Mouse (Mus musculus) layer of hippocampus, postnatal 14 days (tissue): ENCODE measurements at regions not wholly inside any gene's neighbourhood (a gene's known extent, or its start where the extent isn't known, plus 50 kb on each side); places are given as distances from the start of the nearest gene placed in this dataset.
"Not testable (repeated sequence)": the region's sequence is repeated elsewhere in the genome, so short reads cannot be mapped to it uniquely, and the experiment has no call there.

Experiments
- DNase-seq, 2 experiments: peaks; one replicate each; pipeline ENCODE4 v3.0.0; 2021 to 2022; ENCODE audit warnings: low spot score in 2 of 2, mixed read lengths in 1 of 2

GRCm38 (mm10) chr11:20390622-20391021 lies 58.1 kb upstream of the Slc1a4 start:
- no peak for DNase-seq

- DNase-seq: not testable (repeated sequence)
Measured at GRCm38 (mm10) chr11:20393302-20393701, 60.8 kb upstream of the Slc1a4 start.

- DNase-seq: not testable (repeated sequence)
Measured at GRCm38 (mm10) chr11:20393807-20394206, 61.3 kb upstream of the Slc1a4 start.

GRCm38 (mm10) chr11:20395848-20396203 lies 63.3 kb upstream of the Slc1a4 start:
- DNase-seq: no peak

GRCm38 (mm10) chr11:20396204-20396848 lies 63.8 kb upstream of the Slc1a4 start:
- peak; percentile 41 to 81 for DNase-seq

GRCm38 (mm10) chr11:20396884-20397283 lies 64.4 kb upstream of the Slc1a4 start:
- no peak for DNase-seq

- DNase-seq: peak; percentile 83 to 89
Measured at GRCm38 (mm10) chr11:20400302-20401234, 68.1 kb upstream of the Slc1a4 start.

GRCm38 (mm10) chr11:20403456-20403855 lies 70.9 kb upstream of the Slc1a4 start:
- DNase-seq: no peak

GRCm38 (mm10) chr11:20404476-20404875 lies 72.0 kb upstream of the Slc1a4 start:
- no peak for DNase-seq

- DNase-seq: no peak
Measured at GRCm38 (mm10) chr11:20418141-20418540, 85.6 kb upstream of the Slc1a4 start.

- DNase-seq: no peak
Measured at GRCm38 (mm10) chr11:20420876-20421275, 88.4 kb upstream of the Slc1a4 start.

- no peak for DNase-seq
Measured at GRCm38 (mm10) chr11:20436057-20436456, 103.5 kb upstream of the Slc1a4 start.

GRCm38 (mm10) chr11:20442476-20442875 lies 100.6 kb upstream of the Sertad2 start:
- DNase-seq: no peak

GRCm38 (mm10) chr11:20445061-20445902 lies 97.8 kb upstream of the Sertad2 start:
- no peak for DNase-seq

- peak; percentile 55 to 61 for DNase-seq
Measured at GRCm38 (mm10) chr11:20445903-20446264, 97.2 kb upstream of the Sertad2 start.

- DNase-seq: no peak
Measured at GRCm38 (mm10) chr11:20452901-20453300, 90.2 kb upstream of the Sertad2 start.

- DNase-seq: no peak
Measured at GRCm38 (mm10) chr11:20453786-20454185, 89.3 kb upstream of the Sertad2 start.

GRCm38 (mm10) chr11:20455085-20455864 lies 87.8 kb upstream of the Sertad2 start:
- peak; percentile 79 to 84 for DNase-seq

GRCm38 (mm10) chr11:20455865-20456648 lies 87.0 kb upstream of the Sertad2 start:
- DNase-seq: no peak

GRCm38 (mm10) chr11:20459140-20459539 lies 83.9 kb upstream of the Sertad2 start:
- no peak for DNase-seq
